Mouse (Mus musculus): ENCODE results near the gene Psmd9.
"Not testable (repeated sequence)": the region's sequence is repeated elsewhere in the genome, so short reads cannot be mapped to it uniquely, and the experiment has no call there.

Gene Psmd9

DNA sequence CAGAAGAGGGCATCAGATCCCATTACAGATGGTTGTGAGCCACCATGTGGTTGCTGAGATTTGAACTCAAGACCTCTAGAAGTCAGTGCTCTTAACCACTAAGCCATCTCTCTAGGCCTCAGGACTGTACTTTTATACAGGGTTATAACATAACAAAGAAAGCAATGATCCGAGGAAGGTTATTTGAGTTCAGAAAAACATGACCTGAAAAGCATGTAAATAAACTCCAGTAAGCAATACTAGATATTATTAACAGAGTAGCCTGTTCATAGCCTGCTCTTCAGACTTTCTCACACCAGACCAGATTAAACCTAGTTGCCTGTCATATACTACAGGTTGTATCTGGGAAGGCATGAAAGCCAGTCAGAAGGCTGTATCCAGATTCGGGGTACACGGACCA, 18.1 kb downstream of the Psmd9 start:
- in situ Hi-C loops (cut with MboI; ENCODE audit: low sequenced_read_pairs) = no loop called here

DNA sequence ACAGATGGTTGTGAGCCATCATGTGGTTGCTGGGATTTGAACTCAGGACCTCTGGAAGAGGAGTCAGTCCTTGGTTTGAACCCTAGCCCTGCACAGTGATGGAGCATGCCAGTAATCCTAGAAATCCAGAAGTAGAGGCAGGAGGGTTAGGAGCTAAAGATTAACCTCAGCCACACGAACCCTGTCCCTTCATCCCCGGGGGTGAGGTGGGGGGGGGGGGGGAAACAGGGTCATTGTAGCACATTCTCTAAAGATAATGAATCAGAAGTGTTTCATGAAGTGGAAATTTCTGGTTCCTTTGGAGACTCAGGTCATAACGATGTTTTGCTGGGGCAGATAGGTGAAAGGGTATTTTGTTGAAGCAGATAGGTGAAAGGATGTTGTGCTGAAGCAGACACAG, 21.7 kb downstream of the Psmd9 start:
- in situ Hi-C loops (cut with MboI; ENCODE audit: low sequenced_read_pairs) = no loop called here

DNA sequence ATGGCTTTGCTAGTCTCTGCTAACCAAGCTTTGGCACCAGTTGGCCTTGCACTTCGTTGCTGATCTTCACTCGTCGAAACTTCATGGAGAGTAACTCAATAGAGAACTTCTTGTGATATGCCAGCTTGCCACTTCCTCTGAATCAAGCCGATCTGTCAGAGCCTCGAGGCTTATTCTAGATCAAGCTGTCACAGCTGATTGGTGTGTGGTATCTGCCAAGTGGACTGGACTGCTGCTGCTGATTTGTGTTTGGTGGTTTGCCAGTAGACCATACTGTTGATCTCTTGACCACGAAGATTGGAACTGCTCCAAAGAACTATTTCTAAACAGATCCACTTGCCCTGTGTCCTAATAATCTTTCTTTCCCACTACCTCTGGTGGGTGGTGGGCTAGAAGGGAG, 22.2 kb downstream of the Psmd9 start:
- in situ Hi-C loops (cut with MboI; ENCODE audit: low sequenced_read_pairs) = no loop called here

DNA sequence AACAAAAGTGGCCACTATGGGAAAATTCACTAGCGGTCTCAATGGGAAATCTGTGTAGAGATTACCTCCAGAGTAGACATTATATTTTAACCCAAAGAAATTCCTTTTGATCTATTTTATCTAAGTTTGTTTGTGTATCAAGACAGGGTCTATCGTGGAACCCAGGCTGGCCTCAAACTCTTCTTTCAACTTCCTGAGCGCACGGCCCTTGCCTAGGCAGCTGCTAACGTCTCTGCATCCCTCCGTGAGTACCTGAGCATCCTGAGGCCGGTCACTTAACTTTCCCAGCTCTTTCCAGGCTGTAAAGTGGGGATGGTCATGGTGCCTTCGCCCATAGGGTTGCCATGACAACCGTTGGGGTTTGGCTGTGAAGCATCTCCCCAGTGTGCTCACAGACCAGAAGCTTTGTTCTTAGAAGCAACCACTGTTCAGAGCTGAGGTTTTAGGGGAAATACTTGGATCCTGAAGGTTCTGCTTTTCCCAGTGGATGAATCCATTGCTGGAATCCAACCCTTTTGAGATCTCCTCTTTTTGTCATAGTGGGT, 23.5 kb downstream of the Psmd9 start:
- in situ Hi-C loops (cut with MboI; ENCODE audit: low sequenced_read_pairs) = no loop called here

DNA sequence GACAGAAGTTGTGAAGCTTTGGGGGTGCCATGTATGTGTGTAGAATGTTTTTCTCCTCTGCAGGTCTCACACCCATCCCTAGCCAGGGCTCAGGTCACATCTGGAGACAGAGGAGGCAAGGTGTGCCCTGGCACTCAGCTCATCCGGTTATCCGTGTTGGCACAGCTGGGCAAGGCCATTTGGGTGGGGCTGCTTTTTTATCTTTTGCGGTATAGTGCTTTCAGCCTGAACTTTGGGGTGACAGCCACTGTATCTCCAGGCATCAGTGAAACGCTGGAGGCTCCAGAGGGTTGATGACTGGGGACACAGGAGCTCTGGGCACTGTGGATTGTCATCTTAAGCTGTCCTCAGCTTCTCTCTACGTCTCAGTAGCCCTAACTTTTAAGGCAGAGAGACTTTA, 24.2 kb downstream of the Psmd9 start:
- in situ Hi-C loops (cut with MboI; ENCODE audit: low sequenced_read_pairs) = no loop called here

DNA sequence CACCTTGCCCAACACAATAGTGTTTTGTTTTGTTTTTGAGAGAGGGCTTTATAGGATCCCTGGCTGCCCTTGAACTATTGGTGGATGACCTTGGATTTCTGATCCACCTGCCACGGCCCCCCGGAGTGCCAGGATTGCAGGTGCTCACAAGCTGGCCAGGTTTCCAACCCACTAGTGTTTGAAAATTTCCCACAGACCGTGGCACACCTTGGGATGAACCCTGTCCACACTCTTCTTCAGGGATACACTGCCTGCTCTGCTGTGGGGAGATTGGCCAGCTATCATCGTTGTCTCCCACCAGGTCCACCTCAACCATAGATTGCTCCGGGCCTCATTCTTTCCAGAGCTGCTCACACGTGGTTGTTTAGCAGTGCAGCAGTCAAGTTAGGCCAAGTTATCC, 25.6 kb downstream of the Psmd9 start:
- in situ Hi-C loops (cut with MboI; ENCODE audit: low sequenced_read_pairs) = no loop called here

DNA sequence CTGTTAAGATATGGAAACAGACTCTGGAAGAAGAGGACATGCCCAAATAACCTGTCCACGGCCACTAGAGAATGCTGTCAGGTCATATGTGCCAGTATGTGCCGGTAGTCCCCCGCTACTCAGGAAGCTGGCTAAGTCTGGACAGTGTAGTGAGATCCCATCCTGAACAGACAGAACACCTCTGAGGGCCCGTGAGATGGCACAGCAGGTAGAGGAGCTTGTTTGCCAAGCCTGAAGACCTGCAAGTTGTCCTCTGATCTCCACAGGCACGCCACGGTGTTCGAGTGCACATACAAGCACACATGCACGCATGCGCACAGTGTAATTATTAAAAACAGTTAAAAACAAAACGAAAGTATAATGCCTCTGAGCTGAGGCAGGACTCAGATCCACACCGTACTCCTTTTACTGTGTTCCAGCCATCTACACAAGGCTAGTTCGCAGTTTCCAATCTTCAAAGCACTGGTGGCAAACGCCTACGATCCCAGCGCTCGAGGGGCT, 26.3 kb downstream of the Psmd9 start:
- in situ Hi-C loops (cut with MboI; ENCODE audit: low sequenced_read_pairs) = no loop called here

DNA sequence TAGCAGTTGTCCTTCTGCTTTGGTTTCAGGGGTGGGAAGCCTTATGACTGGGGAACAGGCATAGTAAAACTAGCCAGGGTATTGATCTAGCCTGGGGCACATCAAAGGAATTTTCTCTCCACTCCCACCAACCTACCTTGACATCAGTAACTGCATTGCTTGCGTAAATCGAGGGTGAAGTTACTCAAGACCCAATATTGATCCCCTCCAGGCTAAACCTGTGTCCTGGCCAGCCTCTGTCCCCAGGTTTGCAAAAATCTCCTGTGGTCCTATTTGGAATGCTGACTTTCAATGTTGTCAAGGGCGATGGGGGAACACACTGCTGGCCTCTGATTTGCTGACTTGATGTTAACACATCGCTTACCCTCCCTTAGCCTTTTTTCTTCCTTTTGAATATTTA, 27.5 kb downstream of the Psmd9 start:
- in situ Hi-C loops (cut with MboI; ENCODE audit: low sequenced_read_pairs) = no loop called here

DNA sequence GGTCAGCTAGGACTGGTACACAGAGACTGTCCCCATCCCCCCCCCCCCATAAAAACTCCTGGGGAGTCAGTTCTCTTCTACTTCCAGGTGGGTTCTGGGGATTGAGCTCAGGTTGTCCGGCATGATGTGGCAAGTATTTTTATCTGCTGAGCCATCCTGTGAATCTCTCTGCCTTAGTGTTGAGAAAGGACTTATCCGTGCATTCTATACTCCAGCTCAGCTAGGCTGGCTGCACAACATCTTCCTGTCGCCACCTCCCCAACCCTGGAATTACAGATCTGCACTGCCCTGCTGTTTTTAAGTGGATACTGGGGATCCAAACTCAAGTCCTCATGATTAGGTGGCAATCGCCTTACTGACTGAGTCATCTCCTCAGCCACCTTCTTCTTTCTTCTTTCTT, 29.3 kb downstream of the Psmd9 start:
- in situ Hi-C loops (cut with MboI; ENCODE audit: low sequenced_read_pairs) = no loop called here

DNA sequence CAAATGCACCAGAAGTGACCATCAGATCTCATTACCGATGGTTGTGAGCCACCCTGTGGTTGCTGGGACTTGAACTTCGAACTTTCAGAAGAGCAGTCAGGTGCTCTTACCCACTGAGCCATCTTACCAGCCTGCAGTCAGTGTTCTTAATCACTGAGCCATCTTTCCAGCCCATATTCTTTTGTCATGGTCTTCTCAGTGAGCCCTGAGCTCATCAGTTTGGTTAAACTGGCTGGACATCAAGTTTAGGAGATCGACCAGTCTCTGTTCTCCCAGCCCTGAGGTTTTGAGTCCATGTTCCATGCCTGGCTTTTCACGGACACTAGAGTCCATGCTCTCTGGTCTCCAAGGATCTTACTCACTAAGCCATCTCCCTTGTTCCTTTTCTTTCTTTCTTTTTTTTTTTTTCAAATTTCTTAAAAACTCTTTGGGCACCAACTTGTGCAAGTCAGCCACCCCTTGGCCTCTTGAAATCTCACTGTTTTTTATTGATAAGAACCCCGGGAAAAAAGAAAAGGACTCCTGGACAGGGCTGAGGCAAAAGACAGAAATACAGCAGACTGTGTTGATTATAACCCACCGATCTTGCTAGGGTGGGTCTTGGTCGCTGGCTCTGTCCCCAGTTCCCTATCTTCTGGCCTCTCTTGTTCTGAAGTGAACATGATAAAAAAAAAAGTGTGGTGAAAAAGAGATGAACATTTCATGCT, 31.8 kb downstream of the Psmd9 start:
- in situ Hi-C loops (cut with MboI; ENCODE audit: low sequenced_read_pairs) = not testable (repeated sequence)

DNA sequence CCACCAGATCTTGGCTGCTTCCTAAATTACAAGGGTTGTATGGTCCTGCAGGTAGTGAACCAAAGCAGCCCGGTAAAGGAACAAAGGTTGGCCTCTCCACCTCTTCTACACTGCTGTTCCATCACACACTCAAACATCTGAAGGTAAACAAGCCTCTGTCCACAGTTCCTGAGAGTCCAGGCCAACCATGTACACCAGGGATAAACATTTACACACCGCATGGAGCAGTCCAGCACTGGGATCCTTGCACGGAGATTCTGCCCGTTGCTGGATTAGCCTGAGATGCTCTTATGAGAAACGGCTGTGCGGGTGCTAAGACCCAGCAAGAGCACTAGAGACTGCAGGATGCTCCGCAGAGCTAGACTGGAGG, 32.3 kb downstream of the Psmd9 start:
- in situ Hi-C loops (cut with MboI; ENCODE audit: low sequenced_read_pairs) = no loop called here

DNA sequence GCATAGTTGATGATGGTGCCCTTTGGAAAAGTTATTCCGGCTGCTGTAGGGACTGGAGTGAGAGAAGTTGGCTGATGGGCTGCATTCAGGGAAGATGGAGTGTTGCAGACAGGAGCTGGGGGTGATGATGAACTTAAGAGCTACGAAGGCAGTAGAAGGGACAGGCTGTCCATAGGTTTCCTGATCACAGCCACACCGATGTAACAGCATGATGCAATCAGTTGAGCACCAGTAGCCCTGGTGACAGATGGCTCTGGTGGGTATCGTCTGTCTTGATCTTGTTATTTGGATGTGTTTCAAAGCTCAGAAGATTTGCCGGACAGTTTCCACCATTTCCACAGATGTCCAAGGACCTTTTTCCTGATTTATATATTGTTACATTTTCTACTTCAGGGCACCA, 32.8 kb downstream of the Psmd9 start:
- in situ Hi-C loops (cut with MboI; ENCODE audit: low sequenced_read_pairs) = no loop called here

DNA sequence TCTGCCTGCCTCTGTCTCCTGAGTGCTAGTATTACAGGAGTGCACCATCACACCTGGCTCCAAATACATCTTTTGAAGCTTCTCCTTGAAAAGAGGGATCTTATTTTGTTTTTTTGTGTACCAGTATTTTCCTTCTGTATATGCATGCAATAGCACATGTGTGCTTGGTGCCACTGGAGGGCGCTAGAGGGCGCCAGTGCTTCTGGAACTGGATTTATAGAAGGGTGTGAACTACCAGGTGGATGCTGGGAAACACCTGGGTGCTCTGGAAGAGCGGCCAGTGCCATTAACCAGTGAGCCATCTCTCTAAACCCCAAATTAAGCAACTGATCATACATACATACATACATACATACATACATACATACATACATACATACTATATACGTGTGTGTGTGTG, 33.6 kb downstream of the Psmd9 start:
- in situ Hi-C loops (cut with MboI; ENCODE audit: low sequenced_read_pairs) = not testable (repeated sequence)

DNA sequence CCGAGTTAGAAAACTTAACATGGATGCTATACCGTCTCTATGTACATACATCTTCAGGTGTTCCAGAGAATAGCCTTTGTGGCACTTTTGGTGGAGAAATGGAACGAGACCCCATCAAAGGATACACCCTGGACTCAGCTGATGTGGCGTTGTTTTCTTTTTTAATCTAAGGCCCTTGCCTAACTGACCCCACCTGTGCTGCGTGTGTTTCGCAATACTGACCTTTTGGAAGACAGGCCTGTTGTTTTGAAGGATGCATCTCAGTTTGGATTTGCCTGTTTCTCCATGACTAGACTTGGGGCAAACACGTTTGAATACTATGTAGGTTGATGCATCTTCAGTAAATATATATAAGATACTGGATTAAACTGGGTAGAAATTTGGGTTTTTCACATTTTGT, 34.4 kb downstream of the Psmd9 start:
- in situ Hi-C loops (cut with MboI; ENCODE audit: low sequenced_read_pairs) = not testable (repeated sequence)

DNA sequence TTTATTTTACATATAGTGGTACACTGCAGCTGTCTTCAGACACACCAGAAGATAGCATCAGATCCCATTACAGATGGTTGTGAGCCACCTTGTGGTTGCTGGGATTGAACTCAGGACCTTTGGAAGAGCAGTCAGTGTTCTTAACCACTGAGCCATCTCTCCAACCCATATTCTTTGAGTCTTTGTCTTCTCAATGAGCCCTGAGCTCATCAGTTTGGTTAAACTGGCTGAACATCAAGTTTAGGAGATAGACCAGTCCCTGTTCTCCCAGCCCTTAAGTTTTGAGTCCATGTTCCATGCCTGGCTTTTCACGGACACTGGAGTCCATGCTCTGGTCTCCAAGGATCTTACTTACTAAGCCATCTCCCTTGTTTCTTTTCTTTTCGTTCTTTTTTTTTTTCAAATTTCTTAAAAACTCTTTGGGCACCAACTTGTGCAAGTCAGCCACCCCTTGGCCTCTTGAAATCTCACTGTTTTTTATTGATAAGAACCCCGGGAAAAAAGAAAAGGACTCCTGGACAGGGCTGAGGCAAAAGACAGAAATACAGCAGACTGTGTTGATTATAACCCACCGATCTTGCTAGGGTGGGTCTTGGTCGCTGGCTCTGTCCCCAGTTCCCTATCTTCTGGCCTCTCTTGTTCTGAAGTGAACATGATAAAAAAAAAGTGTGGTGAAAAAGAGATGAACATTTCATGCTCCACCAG, 53.3 kb downstream of the Psmd9 start:
- in situ Hi-C loops (cut with MboI; ENCODE audit: low sequenced_read_pairs) = not testable (repeated sequence)

DNA sequence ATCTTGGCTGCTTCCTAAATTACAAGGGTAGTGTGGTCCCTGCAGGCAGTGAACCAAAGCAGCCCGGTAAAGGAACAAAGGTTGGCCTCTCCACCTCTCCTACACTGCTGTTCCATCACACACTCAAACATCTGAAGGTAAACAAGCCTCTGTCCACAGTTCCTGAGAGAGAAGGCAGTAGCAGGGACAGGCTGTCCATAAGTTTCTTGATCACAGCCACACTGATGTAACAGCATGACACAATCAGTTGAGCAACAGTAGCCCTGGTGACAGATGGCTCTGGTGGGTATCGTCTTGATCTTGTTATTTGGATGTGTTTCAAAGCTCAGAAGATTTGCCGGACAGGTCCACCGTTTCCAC, 53.8 kb downstream of the Psmd9 start:
- in situ Hi-C loops (cut with MboI; ENCODE audit: low sequenced_read_pairs) = no loop called here

DNA sequence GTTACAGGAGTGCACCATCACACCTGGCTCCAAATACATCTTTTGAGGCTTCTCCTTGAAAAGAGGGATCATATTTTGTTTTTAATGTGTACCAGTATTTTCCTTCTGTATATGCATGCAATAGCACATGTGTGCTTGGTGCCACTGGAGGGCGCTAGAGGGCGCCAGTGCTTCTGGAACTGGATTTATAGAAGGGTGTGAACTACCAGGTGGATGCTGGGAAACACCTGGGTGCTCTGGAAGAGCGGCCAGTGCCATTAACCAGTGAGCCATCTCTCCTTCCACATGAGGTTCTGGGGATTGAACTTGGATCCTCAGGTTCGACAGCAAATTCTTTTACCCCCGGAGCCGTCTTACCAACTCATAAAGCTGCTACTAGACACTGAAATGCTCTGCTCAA, 54.6 kb downstream of the Psmd9 start:
- in situ Hi-C loops (cut with MboI; ENCODE audit: low sequenced_read_pairs) = not testable (repeated sequence)

DNA sequence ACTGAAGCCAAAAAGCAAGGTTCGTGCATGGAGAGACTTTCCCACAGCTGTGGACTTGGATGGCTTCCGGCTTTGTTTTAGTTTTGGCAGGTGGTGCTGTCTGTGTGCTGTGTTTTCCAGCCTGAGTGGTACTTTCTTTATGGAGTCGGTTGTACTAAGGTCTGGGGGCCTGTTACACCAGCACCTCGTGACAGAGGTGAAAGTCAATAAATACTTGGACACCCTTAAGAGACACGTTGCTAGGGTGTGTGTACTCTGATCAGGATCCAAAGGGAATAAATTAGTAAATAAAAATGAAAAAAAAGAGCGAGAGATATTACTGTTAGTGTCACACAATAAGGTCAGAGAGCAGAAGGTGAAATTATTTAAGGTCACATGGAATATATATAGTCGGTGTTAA, 57.6 kb downstream of the Psmd9 start:
- in situ Hi-C loops (cut with MboI; ENCODE audit: low sequenced_read_pairs) = no loop called here

DNA sequence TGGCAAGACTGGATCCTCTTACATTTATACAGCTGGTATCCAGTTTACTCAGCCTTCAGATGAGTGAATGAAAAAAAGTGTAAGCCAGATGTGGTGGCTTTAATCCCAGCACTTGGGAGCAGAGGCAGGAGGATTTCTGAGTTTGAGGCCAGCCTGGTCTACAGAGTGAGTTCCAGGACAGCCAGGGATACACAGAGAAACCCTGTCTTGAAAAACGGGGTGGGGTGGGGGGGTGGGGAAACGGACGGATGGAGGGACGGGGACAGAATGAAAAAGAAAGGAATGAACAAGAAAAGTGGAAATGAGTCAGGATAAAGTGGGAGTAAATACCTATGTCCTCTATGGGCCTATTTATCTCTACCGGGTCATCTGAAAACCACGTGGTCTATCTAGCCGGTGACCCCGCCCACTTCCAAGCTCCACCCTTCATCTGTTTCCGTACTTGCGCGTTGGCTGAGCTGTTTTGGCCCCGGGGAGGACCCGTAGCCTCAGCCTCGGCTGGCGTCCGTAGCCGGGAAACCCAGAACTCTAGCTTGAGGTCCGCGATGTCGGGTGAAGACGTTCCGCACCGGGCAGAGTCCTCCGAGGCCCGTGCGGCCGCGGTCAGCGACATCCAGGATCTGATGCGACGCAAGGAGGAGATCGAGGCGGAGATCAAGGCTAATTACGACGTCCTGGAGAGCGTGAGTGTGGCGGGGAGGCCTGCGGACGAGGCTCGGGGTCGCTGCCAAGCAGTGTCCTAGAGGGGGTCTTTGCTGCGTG, 58.7 kb downstream of the Psmd9 start:
- in situ Hi-C loops (cut with MboI; ENCODE audit: low sequenced_read_pairs) = no loop called here

DNA sequence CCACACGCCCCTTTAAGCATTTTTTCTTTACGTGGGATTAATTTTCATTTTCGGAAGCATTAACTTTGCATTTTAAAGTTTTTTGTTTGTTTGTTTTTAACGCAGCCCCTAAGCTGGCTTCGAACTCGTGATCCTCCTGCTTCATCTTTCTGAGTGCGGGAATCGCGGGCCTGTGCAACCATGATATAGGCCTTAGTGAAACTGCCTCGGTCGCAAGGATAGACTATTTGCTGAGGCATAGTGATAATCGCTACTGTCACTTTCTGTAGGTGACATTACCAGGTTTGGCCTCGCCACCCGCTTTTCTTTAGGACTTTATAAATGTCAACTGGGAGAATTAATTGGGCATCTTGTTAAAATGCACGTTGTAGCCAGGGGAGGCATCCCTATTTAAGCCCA, 59.3 kb downstream of the Psmd9 start:
- in situ Hi-C loops (cut with MboI; ENCODE audit: low sequenced_read_pairs) = no loop called here

DNA sequence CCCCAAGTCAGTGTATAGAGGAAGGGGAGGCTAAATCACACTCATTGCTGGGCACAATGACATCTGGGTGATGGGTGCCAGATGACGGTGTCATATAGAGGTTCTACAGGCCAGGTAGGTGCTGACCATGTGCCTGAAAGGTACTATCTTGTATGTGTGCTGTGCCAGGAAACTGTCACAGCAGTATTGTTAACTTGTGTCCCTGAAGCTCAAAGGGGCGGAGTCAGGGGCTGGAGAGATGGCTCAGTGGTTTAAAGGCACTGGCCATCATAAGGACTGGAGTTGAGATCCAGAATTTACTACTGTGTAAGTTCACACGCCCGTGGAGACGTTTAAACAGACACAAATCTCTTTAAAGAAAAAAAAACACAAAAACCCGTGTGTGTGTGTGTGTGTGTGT, 60.1 kb downstream of the Psmd9 start:
- in situ Hi-C loops (cut with MboI; ENCODE audit: low sequenced_read_pairs) = no loop called here

DNA sequence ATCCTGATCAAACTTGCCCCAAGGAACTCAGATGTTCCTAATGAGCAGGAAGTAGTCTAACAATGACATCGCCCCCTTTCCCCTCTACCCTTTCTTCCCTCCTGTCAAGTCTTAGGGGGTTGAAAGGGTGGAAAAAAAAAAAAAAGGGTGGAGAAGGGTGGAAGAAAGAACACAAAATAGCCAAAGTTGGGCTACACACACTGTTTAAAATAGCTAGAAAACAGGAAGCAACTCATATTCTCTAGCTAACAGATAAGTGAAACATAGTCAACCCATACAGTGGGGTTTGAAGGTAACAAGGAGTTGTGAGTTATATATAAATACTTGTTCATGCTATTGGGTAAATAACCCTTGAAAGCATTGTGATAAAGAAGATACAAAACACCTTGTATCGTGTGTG, 63.0 kb downstream of the Psmd9 start:
- in situ Hi-C loops (cut with MboI; ENCODE audit: low sequenced_read_pairs) = no loop called here

Measured in CH12F3 (cell line).